Mouse (Mus musculus) ES-Bruce4 (cell line): ENCODE results near the gene Rxrb. TPM values are rescaled to one million over a fixed set of nuclear protein-coding genes. Genes with fewer than 3 reads are reported as not detected.
A peak's percentile ranks its signal among the peaks of the same experiment; 100 is the strongest.

ENCODE experiments used
- H3K27ac ChIP-seq: 2 replicates; pipeline ENCODE4 v1.5.1; 2012; ENCODE audit warnings: low read length, inconsistent platforms; ENCODE audit not compliant: insufficient read depth
- H3K27me3 ChIP-seq: 2 replicates; pipeline ENCODE4 v1.6.1; 2012; ENCODE audit warnings: mild to moderate bottlenecking, low read length, inconsistent platforms; ENCODE audit not compliant: control insufficient read depth, poor library complexity, insufficient read depth, severe bottlenecking
- H3K36me3 ChIP-seq: 2 replicates; pipeline ENCODE4 v1.6.1; 2012; ENCODE audit warnings: inconsistent platforms, mild to moderate bottlenecking, low read length, moderate library complexity; ENCODE audit not compliant: control insufficient read depth, poor library complexity, insufficient read depth, severe bottlenecking
- H3K4me1 ChIP-seq: one replicate; pipeline ENCODE4 v1.8.1; 2011; ENCODE audit warnings: low read length; ENCODE audit not compliant: control insufficient read depth, insufficient read depth
- H3K4me3 ChIP-seq: 2 replicates; pipeline ENCODE4 v1.5.1; 2011; ENCODE audit warnings: low read depth, mild to moderate bottlenecking, low read length
- H3K9ac ChIP-seq: 2 replicates; pipeline ENCODE4 v1.6.1; 2012; ENCODE audit warnings: low read depth, mild to moderate bottlenecking, inconsistent platforms; ENCODE audit not compliant: poor library complexity, severe bottlenecking
- H3K9me3 ChIP-seq: replicated peaks from 2 replicates; pipeline ENCODE4 v1.6.1; 2012; ENCODE audit warnings: mild to moderate bottlenecking, low read length, inconsistent platforms; ENCODE audit not compliant: control insufficient read depth, poor library complexity, insufficient read depth, severe bottlenecking
- CTCF ChIP-seq: IDR thresholded peaks from one replicate; pipeline ENCODE4 v1.8.1; 2011; ENCODE audit warnings: low read depth, low read length
- EP300 ChIP-seq: IDR thresholded peaks from 2 replicates; pipeline ENCODE4 v1.6.1; 2011; ENCODE audit warnings: low read depth, low read length; ENCODE audit not compliant: insufficient read depth
- POLR2A ChIP-seq: IDR thresholded peaks from one replicate; pipeline ENCODE4 v1.8.1; 2011; ENCODE audit warnings: low read length; ENCODE audit not compliant: insufficient read depth
- polyA plus RNA-seq: library from polyadenylated mRNA; stranded (reverse); fragments of >200 nt; gene quantifications from 2 replicates; pipeline ENCODE4 v1.2.4, GENCODE M21; 2011; ENCODE audit warnings: low read depth; ENCODE audit not compliant: missing spikeins, insufficient read depth, insufficient read length

Gene Rxrb
- polyA plus RNA-seq, 1 experiment, result 38.2 TPM

DNA sequence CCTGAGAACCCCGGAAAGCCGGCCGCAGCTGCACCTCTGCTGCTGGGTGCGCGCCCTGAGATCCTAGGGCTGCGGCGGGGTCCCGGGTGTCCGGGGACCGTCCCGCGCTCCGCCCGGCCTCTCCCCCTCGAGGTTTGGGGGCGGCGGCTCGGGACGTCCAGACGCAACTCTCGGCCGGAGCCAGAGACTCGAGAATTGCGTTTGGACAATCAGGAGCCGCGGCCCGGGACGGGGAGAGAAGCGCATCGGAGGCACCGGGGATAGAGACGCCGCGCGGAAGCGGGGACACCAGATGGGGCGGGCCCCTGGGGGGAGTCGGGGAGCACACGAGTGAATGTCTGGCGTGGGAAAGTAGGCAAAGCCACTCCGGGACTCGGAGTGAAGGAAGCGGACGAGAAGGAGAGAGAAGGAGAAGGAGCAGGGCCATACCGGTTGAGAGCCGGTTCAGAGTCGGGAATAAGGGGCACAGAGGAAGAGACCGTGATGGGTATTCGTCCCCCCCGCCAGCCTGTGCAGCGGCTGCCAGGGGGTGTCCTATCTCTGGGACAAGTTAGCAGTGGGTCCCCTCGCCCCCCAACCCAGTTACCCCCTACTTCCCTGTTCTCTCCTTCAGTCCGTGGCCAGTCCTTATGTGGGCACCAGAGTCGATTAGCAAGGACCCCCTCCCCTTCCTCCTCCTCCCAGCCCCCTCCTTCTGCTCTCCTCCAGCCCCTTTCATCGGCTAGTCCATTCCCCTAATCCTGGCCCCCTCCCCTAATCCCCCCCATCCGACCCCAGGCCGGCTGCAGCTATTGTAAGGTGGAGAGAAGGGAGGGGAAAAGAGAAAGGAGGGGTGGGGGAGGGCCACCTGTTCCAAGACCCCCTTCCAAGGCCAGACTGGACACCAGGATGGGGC lies 6.5 kb upstream of the Rxrb start:
- Histone ChIP-seq H3K9ac (peak overlapping the region; percentile 92), H3K4me3 (peak overlapping the region; percentile 74), H3K36me3 (peaks cover 18% of the 10 kb centered on the region), H3K4me1 (peaks cover 8% of the 10 kb centered on the region), H3K9me3 (peaks cover 5% of the 10 kb centered on the region; the same call in 1 of the 2 replicates), H3K27me3 (no peaks in the 10 kb centered on the region), H3K27ac (no peak overlapping the region)
- TF ChIP-seq EP300, result no peak
- TF ChIP-seq CTCF, result no peak
- no peak for TF ChIP-seq POLR2A

DNA sequence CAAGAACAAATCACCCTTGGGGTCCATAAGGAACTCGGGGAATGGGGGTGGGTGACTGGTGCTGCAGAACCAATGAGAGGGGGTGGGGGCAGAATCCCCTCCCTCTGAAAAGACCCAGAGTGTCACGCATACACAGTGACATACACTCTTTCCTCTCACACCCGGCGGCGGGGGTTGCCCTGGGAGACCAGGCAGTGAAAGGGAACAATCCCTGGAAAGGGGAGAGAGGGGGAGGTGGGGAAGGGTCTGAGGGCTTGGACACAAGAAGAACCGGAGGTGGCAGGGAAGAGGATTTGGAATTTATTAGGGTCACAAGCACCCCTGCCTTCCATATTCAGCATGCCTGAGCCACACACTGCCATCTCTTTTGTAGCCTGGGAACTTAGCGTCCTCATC lies 5.9 kb upstream of the Rxrb start:
- peaks cover 8% of the 10 kb centered on the region for H3K4me1 ChIP-seq
- TF ChIP-seq POLR2A (no peak), EP300 (no peak), CTCF (no peak)

DNA sequence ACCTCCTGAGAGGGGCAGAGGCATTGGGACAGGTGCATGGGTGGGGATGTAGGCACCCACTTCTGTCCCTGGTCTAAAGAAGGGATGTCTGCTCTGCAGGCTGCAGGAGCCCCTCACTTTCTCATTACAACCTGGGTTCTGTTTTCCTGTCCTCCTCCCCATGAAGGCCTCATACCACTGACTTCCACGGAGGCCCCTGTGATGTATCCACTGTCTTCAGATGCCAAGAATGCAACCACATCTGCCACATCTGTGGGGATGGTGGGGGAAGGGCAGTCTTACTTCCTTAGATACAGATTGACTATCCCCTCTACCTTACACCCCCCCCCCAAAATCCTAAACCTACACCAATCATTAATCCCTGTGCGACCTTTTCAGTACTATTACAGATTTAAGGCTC lies 5.4 kb upstream of the Rxrb start:
- Histone ChIP-seq H3K36me3 (peaks cover 20% of the 10 kb centered on the region), H3K27ac (no peak overlapping the region), H3K9ac (no peak overlapping the region), H3K9me3 (no peaks in the 10 kb centered on the region), H3K27me3 (no peaks in the 10 kb centered on the region), H3K4me1 (peaks cover 8% of the 10 kb centered on the region), H3K4me3 (no peak overlapping the region)
- TF ChIP-seq EP300 (no peak), POLR2A (no peak), CTCF (no peak)

More for the DNA sequence above, 5.9 kb upstream of the Rxrb start:
- H3K27ac ChIP-seq, result no peak overlapping the region
- peaks cover 20% of the 10 kb centered on the region for H3K36me3 ChIP-seq
- H3K9me3 ChIP-seq, result peaks cover 2% of the 10 kb centered on the region; the same call in 1 of the 2 replicates
- peak overlapping the region; percentile 92 for H3K9ac ChIP-seq
- no peak overlapping the region for H3K4me3 ChIP-seq
- no peaks in the 10 kb centered on the region for H3K27me3 ChIP-seq

DNA sequence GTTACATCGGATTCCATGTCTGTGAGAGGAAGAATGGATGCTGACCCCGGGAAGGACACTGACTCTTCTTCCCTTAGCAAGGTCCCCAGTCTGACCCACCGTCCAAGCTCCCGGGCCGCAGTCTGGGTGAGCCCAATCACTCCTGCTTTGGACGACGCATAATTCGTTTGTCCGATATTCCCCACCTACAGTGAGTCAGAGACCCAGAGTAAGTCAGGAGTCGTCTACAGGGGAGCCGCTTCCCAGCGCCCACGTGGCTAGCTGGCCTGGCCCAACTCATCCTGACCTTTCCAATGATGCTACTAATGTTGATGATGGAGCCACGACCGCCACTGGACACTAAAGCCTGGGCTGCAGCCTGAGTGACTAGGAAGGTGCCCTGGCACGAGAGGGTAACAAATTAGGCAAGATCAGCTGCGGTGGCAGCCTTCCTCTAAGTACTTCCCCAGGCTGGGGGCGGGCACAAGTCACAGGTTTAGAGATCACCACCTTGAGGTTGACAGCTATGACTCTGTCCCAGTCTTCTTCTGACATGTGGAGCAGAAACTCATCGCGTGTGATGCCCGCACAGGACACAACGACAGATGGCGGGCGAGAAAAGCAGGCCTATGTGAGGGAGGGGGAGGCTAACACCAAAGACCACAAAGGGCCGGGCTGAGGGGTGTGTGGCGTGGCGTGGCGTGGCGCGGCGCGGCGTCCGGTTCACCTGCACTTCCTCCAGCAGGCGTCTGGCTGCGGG lies 4.5 kb upstream of the Rxrb start:
- TF ChIP-seq EP300, result no peak
- TF ChIP-seq CTCF, result no peak
- no peak for TF ChIP-seq POLR2A
- Histone ChIP-seq H3K27ac (no peak overlapping the region), H3K36me3 (peaks cover 20% of the 10 kb centered on the region), H3K4me3 (peak overlapping the region; percentile 86), H3K4me1 (peaks cover 8% of the 10 kb centered on the region), H3K9ac (peak overlapping the region; percentile 48), H3K27me3 (no peaks in the 10 kb centered on the region), H3K9me3 (no peaks in the 10 kb centered on the region)

DNA sequence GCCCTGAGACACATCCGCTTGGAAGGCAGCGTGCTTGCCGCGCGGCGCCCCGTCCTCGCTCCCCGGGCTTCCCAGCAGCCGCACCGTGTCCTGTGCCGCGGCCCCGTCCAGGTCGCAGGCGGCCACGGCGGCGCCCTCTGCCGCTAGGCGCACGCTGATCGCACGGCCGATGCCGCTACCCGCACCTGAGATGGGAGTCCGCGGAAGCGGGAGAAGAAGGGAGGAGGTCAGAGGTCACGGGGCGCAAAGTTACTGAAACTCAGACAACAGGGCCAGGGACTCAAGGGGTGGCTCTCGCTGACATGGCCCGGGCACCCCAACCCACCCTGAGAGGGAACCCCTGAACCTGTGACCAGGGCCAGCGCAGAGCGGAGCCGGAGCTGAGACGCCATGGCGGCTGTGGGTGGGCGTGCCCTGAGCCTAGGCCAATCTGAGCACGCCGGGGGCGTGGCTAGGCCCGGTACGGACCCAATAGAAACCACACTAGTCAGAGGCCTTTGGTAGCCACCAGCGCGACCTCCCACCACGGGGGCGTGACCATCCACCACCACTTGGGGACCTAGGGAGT lies 3.9 kb upstream of the Rxrb start, which contains the start of gene H2-Ke6:
H2-Ke6 (minus strand) TSS at position 405 of the 568 bp plus-strand sequence.
- H3K4me1 ChIP-seq, result peaks cover 8% of the 10 kb centered on the region
- H3K36me3 ChIP-seq, result peaks cover 20% of the 10 kb centered on the region
- no peak for TF ChIP-seq EP300
- no peak for TF ChIP-seq POLR2A
- TF ChIP-seq CTCF, result no peak
- peak within 1 kb of the TSS; percentile 86 for H3K4me3 ChIP-seq
- no peaks in the 10 kb centered on the region for H3K27me3 ChIP-seq
- H3K9ac ChIP-seq, result peak within 1 kb of the TSS; percentile 48
- no peak within 1 kb of the TSS for H3K27ac ChIP-seq
- H3K9me3 ChIP-seq, result no peaks in the 10 kb centered on the region
